Mouse (Mus musculus) liver, embryonic 13.5 days (tissue): ENCODE measurements around the gene Lama4. TPM values are rescaled to one million over a fixed set of nuclear protein-coding genes. Genes with fewer than 3 reads are reported as not detected.
A peak's percentile ranks its signal among the peaks of the same experiment; 100 is the strongest.

Experiments used
- ATAC-seq: fragments of 200-750 bp; cut with Nextera tagmentation; 2 replicates; pipeline ENCODE4 v1.8.0; 2017; ENCODE audit warnings: low read depth, mild to moderate bottlenecking, moderate number of reproducible peaks, moderate library complexity
- DNase-seq: peaks from one replicate; pipeline ENCODE4 v3.0.0; 2022
- H3K27ac ChIP-seq: fragments of 300-500 bp; sonication (generic); 2 replicates; pipeline ENCODE4 v1.5.1; 2015; ENCODE audit warnings: moderate library complexity, mild to moderate bottlenecking, inconsistent platforms
- H3K27me3 ChIP-seq: fragments of 300-500 bp; sonication (generic); 2 replicates; pipeline ENCODE4 v1.6.1; 2015; ENCODE audit warnings: mild to moderate bottlenecking, inconsistent platforms
- H3K36me3 ChIP-seq: fragments of 300-500 bp; sonication (generic); 2 replicates; pipeline ENCODE4 v1.6.1; 2015; ENCODE audit warnings: mild to moderate bottlenecking, inconsistent platforms
- H3K4me1 ChIP-seq: fragments of 300-500 bp; sonication (generic); replicated peaks from 2 replicates; pipeline ENCODE4 v1.6.1; 2015; ENCODE audit warnings: inconsistent platforms
- H3K4me2 ChIP-seq: fragments of 300-500 bp; sonication (generic); 2 replicates; pipeline ENCODE4 v1.6.1; 2015; ENCODE audit warnings: inconsistent platforms, mild to moderate bottlenecking, moderate library complexity
- H3K4me3 ChIP-seq: fragments of 300-500 bp; sonication (generic); replicated peaks from 2 replicates; pipeline ENCODE4 v1.5.1; 2015; ENCODE audit warnings: mild to moderate bottlenecking, inconsistent platforms
- H3K9ac ChIP-seq: fragments of 300-500 bp; sonication (generic); 2 replicates; pipeline ENCODE4 v1.6.1; 2015; ENCODE audit warnings: mild to moderate bottlenecking, inconsistent platforms
- H3K9me3 ChIP-seq: fragments of 300-500 bp; sonication (generic); replicated peaks from 2 replicates; pipeline ENCODE4 v1.6.1; 2016; ENCODE audit warnings: inconsistent platforms
- WGBS: fragments of 180-500 bp; shearing (Covaris S2); methylation state at CpG from one replicate; pipeline ENCODE4 v1.1.7; 2015; ENCODE audit not compliant: insufficient replicate concordance; 5-methylcytosine and 5-hydroxymethylcytosine counted together
- polyA plus RNA-seq: library from polyadenylated mRNA; unstranded; fragments of >200 nt; fragmentation: Nextera tagmentation; extraction: Ambion mirVana; gene quantifications from 2 replicates; pipeline ENCODE4 v1.2.1, GENCODE M21; 2015

Gene Lama4
- polyA plus RNA-seq, 1 experiment from 2014 or later: 1.4 TPM

DNA sequence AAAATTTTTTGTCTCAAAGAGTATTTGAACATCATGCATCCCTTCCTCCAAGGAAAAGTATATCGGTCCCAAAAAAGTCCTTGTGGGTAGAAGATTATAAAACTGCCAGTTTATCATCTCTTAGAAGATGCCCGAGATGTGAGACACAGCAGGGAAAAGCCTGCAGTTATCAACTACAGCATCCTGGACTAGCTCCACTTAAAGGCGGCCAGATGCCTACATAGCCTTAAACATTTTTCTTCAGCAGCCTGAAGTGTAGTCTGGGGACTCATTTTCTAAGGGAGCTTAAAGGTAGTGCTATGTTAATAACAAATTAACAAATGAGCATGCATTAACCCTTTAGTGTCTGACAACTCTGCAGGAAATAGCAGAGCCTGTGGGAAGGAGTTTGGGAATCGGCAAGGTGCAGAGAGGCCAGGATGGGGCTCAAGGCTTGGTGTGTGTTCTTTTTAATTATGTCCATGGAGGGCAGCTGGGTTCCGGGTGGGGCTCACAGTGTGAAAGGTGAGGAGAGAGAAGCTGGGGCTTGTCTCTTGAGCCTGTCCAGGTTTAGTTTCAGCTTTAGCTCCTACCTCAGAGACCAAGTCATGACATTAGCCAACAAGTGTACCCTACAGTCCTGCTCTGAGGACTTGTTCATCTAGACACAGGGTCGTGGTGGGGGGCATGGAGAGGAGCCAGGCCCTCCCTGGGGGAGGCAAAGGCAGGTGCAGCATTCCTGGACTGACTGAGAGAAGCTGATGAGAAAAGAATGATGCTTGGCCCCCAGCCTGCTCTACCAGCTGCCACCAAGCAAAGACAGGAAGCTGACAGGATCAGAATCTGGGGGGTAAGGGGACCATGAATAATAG lies 64.2 kb downstream of the Lama4 start:
- Histone ChIP-seq H3K9me3 (no peaks in the 10 kb centered on the region), H3K27ac (no peak overlapping the region), H3K4me2 (no peak overlapping the region), H3K27me3 (no peaks in the 10 kb centered on the region), H3K4me3 (no peak overlapping the region), H3K9ac (no peak overlapping the region), H3K4me1 (no peaks in the 10 kb centered on the region), H3K36me3 (no peaks in the 10 kb centered on the region)
- whole genome bisulfite sequencing: 62% methylated on average over 6 of the region's 6 CpGs
- ATAC-seq: no peak
- no peak for DNase-seq

DNA sequence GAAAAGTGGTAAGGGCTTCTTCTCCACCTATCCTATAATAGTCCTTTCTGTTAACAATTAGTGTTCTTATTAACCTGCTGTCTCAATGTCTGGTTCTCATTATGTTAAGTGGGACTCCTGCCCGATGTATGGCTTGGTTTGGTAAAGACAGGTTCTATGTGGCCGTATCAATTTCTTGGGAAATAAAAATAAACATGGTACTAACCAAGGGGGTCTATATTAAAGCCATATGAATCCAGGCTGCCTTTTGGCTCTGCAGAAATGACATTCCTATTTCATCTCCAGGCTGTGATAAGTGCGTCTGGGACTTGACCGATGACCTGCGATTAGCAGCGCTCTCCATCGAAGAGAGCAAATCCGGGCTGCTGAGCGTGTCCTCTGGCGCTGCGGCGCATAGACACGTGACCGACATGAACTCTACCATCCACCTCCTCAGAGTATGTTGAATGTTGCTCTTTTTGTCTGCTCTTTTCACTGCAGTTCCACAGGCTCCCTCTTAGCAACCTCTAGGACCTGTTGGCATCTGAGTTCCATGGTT lies 64.9 kb downstream of the Lama4 start:
- H3K4me1 ChIP-seq: no peaks in the 10 kb centered on the region
- no peak for DNase-seq
- no peak for ATAC-seq
- WGBS: 80% methylated on average over 14 of the region's 14 CpGs
- H3K9ac ChIP-seq: no peak overlapping the region
- H3K36me3 ChIP-seq: no peaks in the 10 kb centered on the region
- no peak overlapping the region for H3K4me2 ChIP-seq
- H3K27me3 ChIP-seq: no peaks in the 10 kb centered on the region
- no peak overlapping the region for H3K27ac ChIP-seq
- H3K9me3 ChIP-seq: no peaks in the 10 kb centered on the region
- H3K4me3 ChIP-seq: no peak overlapping the region

DNA sequence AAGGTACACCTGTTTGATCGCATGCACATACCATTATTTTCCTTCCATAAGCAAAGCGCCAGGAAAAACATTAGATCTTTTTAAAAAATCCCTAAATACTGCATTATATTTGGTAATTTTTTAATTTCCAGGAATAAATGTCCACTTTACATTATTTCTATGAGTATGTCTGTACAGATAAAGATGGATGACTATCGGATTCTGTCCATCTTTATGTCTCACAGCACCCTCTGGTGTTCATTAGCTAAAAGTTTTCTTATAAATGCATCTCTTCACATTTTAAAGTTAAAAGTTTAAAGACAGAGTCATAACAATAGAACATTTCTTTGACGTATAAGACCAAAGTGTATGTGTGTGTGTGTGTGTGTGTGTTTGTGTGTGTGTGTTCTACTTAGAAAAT lies 74.2 kb downstream of the Lama4 start:
- H3K27ac ChIP-seq: no peak overlapping the region
- H3K36me3 ChIP-seq: no peaks in the 10 kb centered on the region
- H3K4me2 ChIP-seq: no peak overlapping the region
- 53% methylated on average over 4 of the region's 4 CpGs for WGBS
- H3K4me3 ChIP-seq: no peak overlapping the region
- no peak for DNase-seq
- H3K9me3 ChIP-seq: no peaks in the 10 kb centered on the region
- ATAC-seq: no peak
- H3K9ac ChIP-seq: no peak overlapping the region
- no peaks in the 10 kb centered on the region for H3K4me1 ChIP-seq
- H3K27me3 ChIP-seq: no peaks in the 10 kb centered on the region

DNA sequence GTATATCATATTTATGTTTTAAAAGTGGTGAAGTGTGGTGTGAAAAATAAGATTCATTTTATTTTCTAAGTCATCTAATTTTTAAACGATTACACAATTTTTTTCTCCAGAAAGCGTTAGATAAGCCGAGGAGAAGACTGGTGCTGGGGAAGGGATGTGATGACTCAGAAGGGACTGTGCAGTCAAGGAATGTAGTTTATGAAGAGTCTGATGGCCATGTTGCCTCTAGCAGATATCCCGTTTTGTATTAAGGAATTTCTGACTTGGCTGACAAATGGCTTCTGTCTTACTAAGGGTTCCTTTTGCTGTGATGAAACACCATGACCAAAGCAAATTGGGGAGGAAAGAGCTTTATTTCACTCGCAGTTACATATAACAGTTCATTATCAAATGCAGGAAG lies 74.7 kb downstream of the Lama4 start:
- Histone ChIP-seq H3K27me3 (no peaks in the 10 kb centered on the region), H3K9ac (no peak overlapping the region), H3K27ac (no peak overlapping the region), H3K36me3 (no peaks in the 10 kb centered on the region), H3K4me3 (no peak overlapping the region), H3K4me1 (no peaks in the 10 kb centered on the region), H3K9me3 (no peaks in the 10 kb centered on the region), H3K4me2 (no peak overlapping the region)
- 49% methylated on average over 5 of the region's 5 CpGs for WGBS
- ATAC-seq (no peak), DNase-seq (no peak)

DNA sequence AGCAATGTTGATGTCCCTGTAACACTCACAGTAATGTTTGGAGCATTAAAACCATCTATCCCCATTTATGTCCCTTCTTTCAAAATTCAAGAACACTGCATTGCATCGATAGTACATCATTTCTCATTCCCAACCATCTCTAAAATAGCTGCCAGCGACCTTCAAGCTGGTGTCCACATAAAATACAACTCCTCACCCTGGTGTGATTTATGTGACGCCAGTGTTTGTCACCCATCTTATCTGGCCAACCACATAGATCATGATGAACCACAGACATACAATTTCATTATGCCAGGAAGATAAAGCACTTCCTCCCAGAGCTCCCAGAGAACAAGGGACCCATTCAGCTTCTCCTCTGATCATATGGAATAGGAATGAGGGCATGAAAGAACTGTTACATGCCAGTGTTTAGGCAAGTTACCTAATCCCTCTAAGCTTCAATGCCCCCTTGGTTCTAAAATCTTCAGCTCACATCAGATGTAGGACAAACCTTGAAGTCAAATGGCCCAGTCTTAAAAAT lies 79.2 kb downstream of the Lama4 start:
- H3K36me3 ChIP-seq: no peaks in the 10 kb centered on the region
- ATAC-seq (no peak), DNase-seq (no peak)
- no peak overlapping the region for H3K27ac ChIP-seq
- no peak overlapping the region for H3K4me3 ChIP-seq
- no peaks in the 10 kb centered on the region for H3K4me1 ChIP-seq
- 24% methylated on average over 3 of the region's 3 CpGs for WGBS
- H3K9me3 ChIP-seq: no peaks in the 10 kb centered on the region
- no peak overlapping the region for H3K9ac ChIP-seq
- H3K4me2 ChIP-seq: no peak overlapping the region
- H3K27me3 ChIP-seq: no peaks in the 10 kb centered on the region

DNA sequence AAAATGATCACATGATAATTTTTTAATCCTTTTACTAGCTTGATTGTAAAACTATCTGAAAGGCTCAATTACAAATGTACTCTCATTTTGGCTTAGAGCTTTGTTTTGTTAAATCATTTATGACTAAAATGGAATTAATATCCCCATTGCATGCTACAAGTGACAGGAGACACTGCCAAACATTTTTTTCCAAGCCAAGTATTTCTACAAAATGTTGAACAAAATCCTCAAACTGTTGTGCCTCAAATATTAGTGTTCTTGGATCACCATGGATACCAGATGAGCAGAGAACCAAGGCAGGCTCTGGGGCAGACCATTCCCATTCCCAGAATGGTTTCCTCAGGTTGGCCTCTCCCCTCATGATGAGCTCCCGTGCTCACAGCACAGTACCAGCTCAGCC lies 79.8 kb downstream of the Lama4 start:
- H3K27ac ChIP-seq: no peak overlapping the region
- no peaks in the 10 kb centered on the region for H3K27me3 ChIP-seq
- no peak overlapping the region for H3K9ac ChIP-seq
- H3K36me3 ChIP-seq: no peaks in the 10 kb centered on the region
- no peak overlapping the region for H3K4me2 ChIP-seq
- no peaks in the 10 kb centered on the region for H3K4me1 ChIP-seq
- WGBS: 37% methylated on average over 1 of the region's 1 CpGs
- no peak for ATAC-seq
- H3K4me3 ChIP-seq: no peak overlapping the region
- no peak for DNase-seq
- no peaks in the 10 kb centered on the region for H3K9me3 ChIP-seq

DNA sequence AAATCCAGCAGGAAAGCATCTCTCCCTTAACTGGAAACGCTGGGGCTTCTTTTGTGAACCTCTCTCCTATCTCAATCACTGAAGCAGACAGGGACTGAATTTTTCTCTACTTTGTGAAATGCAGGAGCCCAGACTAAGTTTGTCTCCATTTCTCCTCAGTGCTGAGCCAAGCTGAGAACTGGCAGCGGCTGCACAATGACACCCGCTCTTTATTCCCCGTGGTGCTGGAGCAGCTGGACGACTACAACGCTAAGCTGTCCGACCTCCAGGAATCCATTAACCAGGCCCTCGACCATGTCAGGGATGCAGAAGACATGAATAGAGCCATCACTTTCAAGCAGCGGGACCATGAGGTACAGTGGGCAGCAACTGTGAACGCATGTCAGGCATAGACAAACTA lies 82.5 kb downstream of the Lama4 start:
- H3K9me3 ChIP-seq: no peaks in the 10 kb centered on the region
- no peak overlapping the region for H3K4me2 ChIP-seq
- no peak overlapping the region for H3K9ac ChIP-seq
- H3K4me3 ChIP-seq: no peak overlapping the region
- H3K4me1 ChIP-seq: no peaks in the 10 kb centered on the region
- no peak for DNase-seq
- 77% methylated on average over 10 of the region's 10 CpGs for WGBS
- no peaks in the 10 kb centered on the region for H3K36me3 ChIP-seq
- H3K27ac ChIP-seq: no peak overlapping the region
- H3K27me3 ChIP-seq: no peaks in the 10 kb centered on the region
- ATAC-seq: no peak

DNA sequence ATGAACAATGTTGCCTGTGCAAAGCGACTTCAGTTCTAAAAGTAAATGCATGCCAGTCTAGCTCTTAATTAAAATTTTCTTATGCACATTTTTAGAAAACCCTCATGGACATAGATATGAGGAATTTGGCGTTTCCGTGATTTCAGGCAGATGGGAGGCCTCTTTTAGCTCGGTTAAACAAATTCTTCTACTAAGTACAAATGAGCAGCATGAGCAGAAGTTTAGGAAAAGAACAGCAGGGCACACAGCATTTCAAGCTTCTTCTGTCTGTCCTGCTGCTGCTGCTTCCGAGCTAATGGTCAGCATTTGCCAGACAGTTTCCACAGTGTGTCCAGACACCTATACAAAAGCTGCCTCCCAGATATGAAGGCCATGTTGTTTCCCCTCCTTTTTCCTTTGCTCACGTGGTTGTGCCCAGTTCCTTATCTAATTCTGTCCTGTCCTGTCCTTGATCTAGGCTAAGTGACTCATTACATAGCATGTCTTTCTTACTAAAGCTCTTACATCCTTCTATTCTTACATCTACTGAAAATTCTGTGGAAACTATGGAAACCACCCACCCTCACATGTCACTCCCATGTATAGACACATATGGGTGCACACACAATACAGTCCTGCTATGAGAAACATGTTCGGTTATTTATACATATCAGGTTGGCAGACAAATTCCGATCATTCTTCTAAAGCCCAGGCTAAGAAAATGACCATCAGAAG lies 84.4 kb downstream of the Lama4 start:
- DNase-seq: no peak
- Histone ChIP-seq H3K9me3 (no peaks in the 10 kb centered on the region), H3K4me1 (no peaks in the 10 kb centered on the region), H3K27ac (no peak overlapping the region), H3K4me3 (no peak overlapping the region), H3K36me3 (no peaks in the 10 kb centered on the region), H3K27me3 (no peaks in the 10 kb centered on the region), H3K4me2 (no peak overlapping the region), H3K9ac (no peak overlapping the region)
- 58% methylated on average over 8 of the region's 8 CpGs for WGBS
- no peak for ATAC-seq

DNA sequence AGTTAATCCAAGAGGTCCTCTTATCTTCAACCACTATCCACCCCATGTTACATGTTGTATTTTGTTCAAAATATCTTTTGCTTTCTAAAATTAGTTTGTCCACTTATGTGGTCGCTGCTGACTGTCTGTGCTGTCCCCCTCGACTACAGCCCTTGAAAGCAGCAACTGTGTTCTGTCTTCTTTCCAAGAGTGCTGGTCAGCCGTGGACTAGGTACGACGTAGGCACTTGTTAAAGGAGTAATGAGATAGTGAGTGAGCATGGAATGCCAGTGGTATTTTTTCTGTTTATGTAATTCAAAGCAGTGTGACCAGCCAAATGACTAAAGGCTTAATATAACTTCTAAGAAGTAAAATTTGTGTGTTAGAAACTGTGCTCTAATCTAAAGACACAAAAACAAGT lies 90.7 kb downstream of the Lama4 start:
- Histone ChIP-seq H3K9ac (no peak overlapping the region), H3K27me3 (no peaks in the 10 kb centered on the region), H3K27ac (no peak overlapping the region), H3K4me3 (no peak overlapping the region), H3K4me2 (no peak overlapping the region), H3K9me3 (no peaks in the 10 kb centered on the region), H3K4me1 (no peaks in the 10 kb centered on the region), H3K36me3 (no peaks in the 10 kb centered on the region)
- ATAC-seq: no peak
- DNase-seq: no peak
- WGBS: 72% methylated on average over 5 of the region's 5 CpGs

DNA sequence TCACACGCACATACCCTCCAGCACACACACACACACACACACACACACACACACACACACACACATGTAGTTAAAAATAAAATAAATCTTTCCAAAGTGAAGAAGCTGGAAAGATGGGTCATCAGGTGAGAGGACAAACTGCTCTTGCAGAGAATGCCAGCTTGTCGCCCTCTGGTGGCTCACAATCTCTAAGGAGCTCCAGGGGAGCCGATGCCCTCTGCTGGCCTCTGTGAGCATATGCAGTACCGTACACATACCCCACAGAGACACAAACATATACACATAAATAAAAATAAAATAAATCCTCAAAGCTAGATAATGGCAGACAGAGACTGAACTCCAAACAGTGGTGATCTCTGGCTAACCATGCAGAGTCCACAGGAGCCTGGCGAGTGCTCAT lies 99.4 kb downstream of the Lama4 start:
- no peaks in the 10 kb centered on the region for H3K36me3 ChIP-seq
- 77% methylated on average over 5 of the region's 5 CpGs for WGBS
- no peak overlapping the region for H3K9ac ChIP-seq
- no peaks in the 10 kb centered on the region for H3K4me1 ChIP-seq
- no peak overlapping the region for H3K27ac ChIP-seq
- no peaks in the 10 kb centered on the region for H3K9me3 ChIP-seq
- DNase-seq (peak; percentile 7), ATAC-seq (no peak)
- no peak overlapping the region for H3K4me2 ChIP-seq
- no peak overlapping the region for H3K4me3 ChIP-seq
- no peaks in the 10 kb centered on the region for H3K27me3 ChIP-seq

DNA sequence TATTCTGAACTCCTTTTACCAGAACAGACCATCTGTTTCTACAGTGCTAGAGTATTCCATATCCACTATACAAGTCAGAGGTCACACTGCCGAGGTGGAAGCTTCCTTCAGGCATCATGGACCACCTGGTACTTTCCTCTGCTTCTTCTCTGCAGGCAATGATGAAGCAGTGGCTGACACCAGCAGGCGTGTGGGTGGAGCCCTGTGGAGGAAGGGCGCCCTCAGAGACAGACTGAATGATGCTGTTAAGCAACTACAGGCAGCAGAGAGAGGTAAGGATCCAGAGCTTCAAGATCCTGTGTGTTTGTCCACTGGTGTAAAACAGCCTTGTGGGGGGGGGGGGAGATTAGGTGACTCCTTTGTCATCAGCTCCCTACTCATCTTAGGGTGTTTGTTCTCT lies 100.1 kb downstream of the Lama4 start:
- Histone ChIP-seq H3K4me3 (no peak overlapping the region), H3K9ac (no peak overlapping the region), H3K4me1 (no peaks in the 10 kb centered on the region), H3K9me3 (no peaks in the 10 kb centered on the region), H3K4me2 (no peak overlapping the region), H3K27me3 (no peaks in the 10 kb centered on the region), H3K27ac (no peak overlapping the region), H3K36me3 (no peaks in the 10 kb centered on the region)
- no peak for ATAC-seq
- DNase-seq: no peak
- WGBS: 49% methylated on average over 3 of the region's 3 CpGs
